Mouse (Mus musculus) megakaryocyte-erythroid progenitor cell, adult 5-6 weeks (primary cell): ENCODE measurements around the gene Olfr476. TPM values are rescaled to one million over a fixed set of nuclear protein-coding genes. Genes with fewer than 3 reads are reported as not detected.
"Not testable (repeated sequence)": the region's sequence is repeated elsewhere in the genome, so short reads cannot be mapped to it uniquely, and the experiment has no call there.

Experiments
- ATAC-seq: replicated peaks from 2 replicates; pipeline ENCODE4 v1.8.0; 2016; ENCODE audit warnings: mild to moderate bottlenecking, inconsistent platforms; ENCODE audit not compliant: severe bottlenecking, poor library complexity, low FRiP score, low TSS enrichment
- total RNA-seq, 2 experiments: library from RNA; stranded (forward) in 1 of 2; stranded (reverse) in 1 of 2; fragments of 200-1000, 215-1000 nt in 1 of 2; fragments of >200 nt in 1 of 2; fragmentation: Nextera tagmentation in 1 of 2; gene quantifications; 2 replicates each; pipeline ENCODE4 v1.2.3; 2014 to 2017

Gene Olfr476
- not detected in 2 replicates for total RNA-seq (2014; fragmentation: Nextera tagmentation)
- total RNA-seq (2017) = not detected in 2 replicates

GRCm38 (mm10) chr7:107964503-107964902 lies at the start of gene Olfr476:
Gene Olfr476 (plus strand): TSS chr7:107964803.
- no peak for ATAC-seq

GRCm38 (mm10) chr7:107930146-107930545 lies 34.5 kb upstream of the Olfr476 start, which contains the start of gene Olfr473:
Gene Olfr473 (plus strand): TSS chr7:107930446.
- ATAC-seq = no peak

- peak; percentile 61; the same call in 1 of the 2 replicates for ATAC-seq
These were observed 12.1 kb upstream of the Olfr476 start for GRCm38 (mm10) chr7:107952539-107952938.

GRCm38 (mm10) chr7:107954343-107954742 lies 10.3 kb upstream of the Olfr476 start, which contains the start of gene Olfr474:
Gene Olfr474 (plus strand): TSS chr7:107954643.
- no peak for ATAC-seq

- no peak for ATAC-seq
These were observed 21.8 kb downstream of the Olfr476 start, which contains the start of gene Olfr477 for GRCm38 (mm10) chr7:107986393-107986792. Gene Olfr477 (plus strand): TSS chr7:107986693.

- ATAC-seq = not testable (repeated sequence)
These were observed 49.7 kb downstream of the Olfr476 start for GRCm38 (mm10) chr7:108014256-108014655.

Other genes with a start within 250 kb of the Olfr476 start
- gene Cyb5r2, start 206.8 kb upstream of the Olfr476 start, total RNA-seq (2014; fragmentation: Nextera tagmentation) = not detected in 2 replicates
- not detected in 2 replicates for gene Cyb5r2, start 206.8 kb upstream of the Olfr476 start, total RNA-seq (2017)
- gene Ovch2, start 163.6 kb upstream of the Olfr476 start, total RNA-seq (2014; fragmentation: Nextera tagmentation) = not detected in 2 replicates
- not detected in 2 replicates for gene Ovch2, start 163.6 kb upstream of the Olfr476 start, total RNA-seq (2017)
- not detected in 2 replicates for gene Olfr467, start 152.5 kb upstream of the Olfr476 start, total RNA-seq (2014; fragmentation: Nextera tagmentation)
- gene Olfr467, start 152.5 kb upstream of the Olfr476 start, total RNA-seq (2017) = not detected in 2 replicates
- not detected in 2 replicates for gene Olfr469, start 139.3 kb upstream of the Olfr476 start, total RNA-seq (2014; fragmentation: Nextera tagmentation)
- not detected in 2 replicates for gene Olfr469, start 139.3 kb upstream of the Olfr476 start, total RNA-seq (2017)
- not detected in 2 replicates for gene Olfr470, start 117.3 kb upstream of the Olfr476 start, total RNA-seq (2014; fragmentation: Nextera tagmentation)
- gene Olfr470, start 117.3 kb upstream of the Olfr476 start, total RNA-seq (2017) = not detected in 2 replicates
- gene Olfr472, start 66.9 kb upstream of the Olfr476 start, total RNA-seq (2014; fragmentation: Nextera tagmentation) = not detected in 2 replicates
- not detected in 2 replicates for gene Olfr472, start 66.9 kb upstream of the Olfr476 start, total RNA-seq (2017)
- not detected in 2 replicates for gene Olfr473, start 34.4 kb upstream of the Olfr476 start, total RNA-seq (2014; fragmentation: Nextera tagmentation)
- not detected in 2 replicates for gene Olfr473, start 34.4 kb upstream of the Olfr476 start, total RNA-seq (2017)
- gene Olfr474, start 10.2 kb upstream of the Olfr476 start, total RNA-seq (2014; fragmentation: Nextera tagmentation) = not detected in 2 replicates
- gene Olfr474, start 10.2 kb upstream of the Olfr476 start, total RNA-seq (2017) = not detected in 2 replicates
- gene Olfr477, start 21.9 kb downstream of the Olfr476 start, total RNA-seq (2014; fragmentation: Nextera tagmentation) = not detected in 2 replicates
- gene Olfr477, start 21.9 kb downstream of the Olfr476 start, total RNA-seq (2017) = not detected in 2 replicates
- gene Olfr478, start 69.2 kb downstream of the Olfr476 start, total RNA-seq (2014; fragmentation: Nextera tagmentation) = not detected in 2 replicates
- not detected in 2 replicates for gene Olfr478, start 69.2 kb downstream of the Olfr476 start, total RNA-seq (2017)
- gene Olfr479, start 85.9 kb downstream of the Olfr476 start, total RNA-seq (2014; fragmentation: Nextera tagmentation) = not detected in 2 replicates
- not detected in 2 replicates for gene Olfr479, start 85.9 kb downstream of the Olfr476 start, total RNA-seq (2017)
- not detected in 2 replicates for gene Olfr480, start 102.5 kb downstream of the Olfr476 start, total RNA-seq (2014; fragmentation: Nextera tagmentation)
- not detected in 2 replicates for gene Olfr480, start 102.5 kb downstream of the Olfr476 start, total RNA-seq (2017)
- gene Olfr481, start 115.1 kb downstream of the Olfr476 start, total RNA-seq (2014; fragmentation: Nextera tagmentation) = not detected in 2 replicates
- gene Olfr481, start 115.1 kb downstream of the Olfr476 start, total RNA-seq (2017) = not detected in 2 replicates
- not detected in 2 replicates for gene Olfr482, start 132.8 kb downstream of the Olfr476 start, total RNA-seq (2014; fragmentation: Nextera tagmentation)
- not detected in 2 replicates for gene Olfr482, start 132.8 kb downstream of the Olfr476 start, total RNA-seq (2017)
- gene Olfr483, start 136.0 kb downstream of the Olfr476 start, total RNA-seq (2014; fragmentation: Nextera tagmentation) = not detected in 2 replicates
- gene Olfr483, start 136.0 kb downstream of the Olfr476 start, total RNA-seq (2017) = not detected in 2 replicates
- gene Olfr484, start 162.6 kb downstream of the Olfr476 start, total RNA-seq (2014; fragmentation: Nextera tagmentation) = not detected in 2 replicates
- gene Olfr484, start 162.6 kb downstream of the Olfr476 start, total RNA-seq (2017) = not detected in 2 replicates
- gene Olfr485, start 195.1 kb downstream of the Olfr476 start, total RNA-seq (2014; fragmentation: Nextera tagmentation) = not detected in 2 replicates
- gene Olfr485, start 195.1 kb downstream of the Olfr476 start, total RNA-seq (2017) = not detected in 2 replicates
- gene Olfr486, start 207.9 kb downstream of the Olfr476 start, total RNA-seq (2014; fragmentation: Nextera tagmentation) = not detected in 2 replicates
- not detected in 2 replicates for gene Olfr486, start 207.9 kb downstream of the Olfr476 start, total RNA-seq (2017)
- not detected in 2 replicates for gene Olfr487, start 249.8 kb downstream of the Olfr476 start, total RNA-seq (2014; fragmentation: Nextera tagmentation)
- not detected in 2 replicates for gene Olfr487, start 249.8 kb downstream of the Olfr476 start, total RNA-seq (2017)